Mouse (Mus musculus): Measurements from ENCODE around the gene Hist1h2bg.
"Not testable (repeated sequence)": the region's sequence is repeated elsewhere in the genome, so short reads cannot be mapped to it uniquely, and the experiment has no call there.

The Hist1h2bg gene

GRCm38 (mm10) chr13:23538249-23538648 is 32.9 kb upstream of the Hist1h2bg start:
- DNase-seq (ENCODE audit: low spot score in 2 of 2): no peak

- DNase-seq (ENCODE audit: low spot score in 2 of 2): not testable (repeated sequence)
Measured at GRCm38 (mm10) chr13:23539821-23540220, 31.4 kb upstream of the Hist1h2bg start.

GRCm38 (mm10) chr13:23541497-23541896 is 29.7 kb upstream of the Hist1h2bg start:
- no peak for DNase-seq (ENCODE audit: low spot score in 2 of 2)

- not testable (repeated sequence) for DNase-seq (ENCODE audit: low spot score in 2 of 2)
Measured at GRCm38 (mm10) chr13:23542225-23542980, 28.8 kb upstream of the Hist1h2bg start.

DNA sequence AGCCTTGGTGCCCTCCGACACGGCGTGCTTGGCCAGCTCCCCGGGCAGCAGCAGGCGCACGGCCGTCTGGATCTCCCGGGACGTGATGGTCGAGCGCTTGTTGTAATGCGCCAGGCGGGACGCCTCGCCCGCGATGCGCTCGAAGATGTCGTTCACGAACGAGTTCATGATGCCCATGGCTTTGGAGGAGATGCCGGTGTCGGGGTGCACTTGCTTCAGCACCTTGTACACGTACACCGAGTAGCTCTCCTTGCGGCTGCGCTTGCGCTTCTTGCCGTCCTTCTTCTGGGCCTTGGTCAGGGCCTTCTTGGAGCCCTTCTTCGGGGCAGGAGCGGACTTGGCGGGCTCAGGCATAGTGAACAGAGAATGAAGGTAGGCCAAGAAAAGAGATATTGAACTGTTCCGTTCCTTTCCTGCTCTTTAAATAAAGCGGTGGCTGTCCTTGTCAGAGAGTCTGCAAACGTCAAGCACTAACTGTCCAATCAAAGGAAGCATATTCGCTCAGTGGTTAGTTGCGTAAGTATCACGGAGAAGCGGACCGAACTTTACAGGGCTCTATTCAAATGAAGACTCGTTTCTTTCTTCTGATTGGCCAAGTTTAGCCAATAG is 28.1 kb upstream of the Hist1h2bg start, which contains the start of gene Hist1h2bh:
Gene Hist1h2bh (minus strand): TSS at position 394 of the 609 bp plus-strand sequence.
- peak in 1 of 2 experiments; percentile 44 for DNase-seq (ENCODE audit: low spot score in 2 of 2)

DNA sequence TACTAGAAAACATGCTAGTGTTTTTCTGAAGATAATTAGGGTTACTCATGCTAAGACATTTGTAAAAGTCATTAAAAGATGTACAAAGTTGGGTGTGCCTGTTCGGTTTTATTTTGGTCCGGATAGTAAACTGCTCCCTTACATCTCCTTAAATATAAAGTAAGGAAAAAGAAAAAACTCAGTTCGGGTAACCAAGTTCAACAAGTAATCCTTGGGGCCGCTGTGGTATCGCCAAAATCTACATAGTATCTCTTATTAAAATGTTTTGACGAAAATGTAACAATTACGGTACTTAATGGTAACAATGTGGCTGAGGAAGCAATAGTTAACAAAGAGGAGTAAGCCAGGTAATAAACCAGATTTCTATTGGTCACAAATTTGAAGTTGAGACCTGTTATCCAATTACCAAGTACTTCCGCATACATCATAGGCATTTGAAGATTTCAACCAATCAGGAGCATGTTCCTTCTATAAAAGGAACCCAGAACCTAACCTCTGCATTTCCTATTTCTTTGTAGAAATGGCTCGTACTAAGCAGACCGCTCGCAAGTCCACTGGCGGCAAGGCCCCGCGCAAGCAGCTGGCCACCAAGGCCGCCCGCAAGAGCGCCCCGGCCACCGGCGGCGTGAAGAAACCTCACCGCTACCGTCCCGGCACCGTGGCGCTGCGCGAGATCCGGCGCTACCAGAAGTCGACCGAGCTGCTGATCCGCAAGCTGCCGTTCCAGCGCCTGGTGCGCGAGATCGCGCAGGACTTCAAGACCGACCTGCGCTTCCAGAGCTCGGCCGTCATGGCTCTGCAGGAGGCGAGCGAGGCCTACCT is 27.0 kb upstream of the Hist1h2bg start, which contains the start of gene Hist1h3f:
Gene Hist1h3f (plus strand): TSS at position 88 of the 822 bp plus-strand sequence.
- DNase-seq (ENCODE audit: low spot score in 2 of 2): peak; percentile 49 to 66

- not testable (repeated sequence) for DNase-seq (ENCODE audit: low spot score in 2 of 2)
Measured at GRCm38 (mm10) chr13:23544787-23545120, 26.4 kb upstream of the Hist1h2bg start.

DNA sequence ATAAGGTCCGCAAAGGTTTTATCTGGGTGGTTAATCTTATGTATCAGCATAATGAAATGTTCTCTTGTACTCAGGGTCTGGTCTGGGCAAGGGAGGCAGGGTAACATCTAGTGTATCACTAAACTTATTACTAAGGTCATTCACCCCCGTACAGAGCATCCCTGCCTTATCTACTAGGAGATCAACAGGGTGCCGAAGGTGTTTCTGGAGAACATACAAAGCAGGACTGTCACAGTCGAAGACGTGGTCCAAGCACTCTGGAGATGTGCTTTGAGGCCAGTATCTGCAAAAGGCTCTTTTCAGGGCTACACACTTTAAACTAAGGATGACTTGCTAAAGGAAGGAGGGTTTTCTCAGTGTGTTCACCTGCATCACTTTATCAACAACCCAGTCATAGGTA is 24.5 kb upstream of the Hist1h2bg start:
- no peak for DNase-seq (ENCODE audit: low spot score in 2 of 2)

- DNase-seq (ENCODE audit: low spot score in 2 of 2): no peak
Measured at GRCm38 (mm10) chr13:23550761-23551145, 20.4 kb upstream of the Hist1h2bg start.

DNA sequence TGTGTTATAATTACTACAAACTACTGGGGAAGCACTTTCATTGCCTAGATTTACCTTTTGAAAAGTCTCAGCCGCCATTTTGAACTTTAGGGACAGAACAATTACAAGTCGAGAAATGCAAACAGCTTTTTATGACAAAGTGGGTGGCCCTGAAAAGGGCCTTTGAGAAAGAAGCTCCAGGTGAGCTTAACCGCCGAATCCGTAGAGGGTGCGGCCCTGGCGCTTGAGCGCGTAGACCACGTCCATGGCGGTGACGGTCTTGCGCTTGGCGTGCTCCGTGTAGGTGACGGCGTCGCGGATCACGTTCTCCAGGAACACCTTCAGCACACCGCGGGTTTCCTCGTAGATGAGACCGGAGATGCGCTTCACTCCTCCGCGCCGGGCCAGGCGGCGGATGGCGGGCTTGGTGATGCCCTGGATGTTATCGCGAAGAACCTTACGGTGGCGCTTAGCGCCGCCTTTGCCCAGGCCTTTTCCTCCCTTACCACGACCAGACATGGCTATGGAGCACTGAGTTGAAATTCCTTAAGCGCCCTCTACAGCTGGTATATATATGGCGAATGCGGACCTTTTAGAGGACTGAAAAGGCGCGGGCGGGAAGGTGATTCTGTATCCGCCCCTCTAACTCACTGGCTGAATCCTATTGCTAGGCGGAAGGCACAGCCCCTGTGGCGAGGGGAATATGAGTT is 19.9 kb upstream of the Hist1h2bg start, which contains the start of gene Hist1h4f:
Gene Hist1h4f (minus strand): TSS at position 503 of the 689 bp plus-strand sequence.
- peak; percentile 83 to 87 for DNase-seq (ENCODE audit: low spot score in 2 of 2)

- no peak for DNase-seq (ENCODE audit: low spot score in 2 of 2)
Measured at GRCm38 (mm10) chr13:23551931-23552914, 19.0 kb upstream of the Hist1h2bg start.

DNA sequence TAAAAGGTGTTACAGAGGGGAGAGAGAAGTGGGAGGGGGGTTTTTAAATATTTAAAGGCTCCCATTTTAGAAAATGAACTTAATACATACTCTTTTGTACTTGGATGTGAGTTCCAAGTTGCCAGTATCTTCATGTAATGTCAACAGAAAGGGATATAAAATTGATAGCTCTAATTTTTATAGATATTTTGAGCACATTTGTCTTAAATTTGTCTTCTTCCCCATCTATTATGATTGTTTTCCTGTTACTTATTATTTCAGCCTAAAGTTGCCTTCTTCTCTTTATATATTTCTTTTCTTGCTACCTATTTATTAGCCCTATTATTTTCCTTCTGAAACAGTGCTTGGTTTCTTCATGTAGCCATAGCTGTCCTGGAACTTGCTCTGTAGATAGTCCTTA is 18.2 kb upstream of the Hist1h2bg start, which contains the start of gene Hist1h1d:
Gene Hist1h1d (plus strand): TSS at position 301 of the 400 bp plus-strand sequence.
- no peak for DNase-seq (ENCODE audit: low spot score in 2 of 2)

- DNase-seq (ENCODE audit: low spot score in 2 of 2): no peak
Measured at GRCm38 (mm10) chr13:23554393-23554792, 16.8 kb upstream of the Hist1h2bg start.

DNA sequence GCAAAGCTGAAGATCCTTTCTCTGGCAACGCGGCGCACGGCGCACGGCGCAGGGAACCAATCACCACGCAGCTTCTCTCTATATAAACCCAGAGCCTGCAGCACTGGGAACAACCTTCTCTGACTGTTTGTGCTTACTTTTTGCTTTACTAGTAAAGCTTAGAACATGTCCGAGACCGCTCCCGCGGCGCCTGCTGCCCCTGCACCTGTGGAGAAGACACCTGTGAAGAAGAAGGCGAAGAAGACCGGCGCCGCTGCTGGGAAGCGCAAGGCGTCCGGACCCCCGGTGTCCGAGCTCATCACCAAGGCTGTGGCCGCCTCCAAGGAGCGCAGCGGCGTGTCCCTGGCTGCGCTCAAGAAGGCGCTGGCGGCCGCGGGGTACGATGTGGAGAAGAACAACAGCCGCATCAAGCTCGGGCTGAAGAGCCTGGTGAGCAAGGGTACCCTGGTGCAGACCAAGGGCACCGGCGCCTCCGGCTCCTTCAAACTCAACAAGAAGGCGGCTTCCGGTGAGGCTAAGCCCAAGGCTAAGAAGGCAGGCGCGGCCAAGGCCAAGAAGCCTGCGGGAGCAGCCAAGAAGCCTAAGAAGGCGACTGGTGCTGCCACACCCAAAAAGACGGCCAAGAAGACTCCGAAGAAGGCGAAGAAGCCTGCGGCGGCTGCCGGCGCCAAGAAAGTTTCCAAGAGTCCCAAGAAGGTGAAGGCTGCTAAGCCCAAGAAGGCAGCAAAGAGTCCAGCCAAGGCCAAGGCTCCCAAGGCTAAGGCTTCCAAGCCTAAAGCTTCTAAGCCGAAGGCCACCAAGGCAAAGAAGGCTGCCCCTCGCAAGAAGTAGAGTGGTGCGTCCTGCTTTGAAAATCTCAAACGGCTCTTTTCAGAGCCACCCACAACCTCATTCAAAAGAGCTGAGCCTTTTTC is 16.0 kb upstream of the Hist1h2bg start:
- peak; percentile 67 to 71 for DNase-seq (ENCODE audit: low spot score in 2 of 2)

DNA sequence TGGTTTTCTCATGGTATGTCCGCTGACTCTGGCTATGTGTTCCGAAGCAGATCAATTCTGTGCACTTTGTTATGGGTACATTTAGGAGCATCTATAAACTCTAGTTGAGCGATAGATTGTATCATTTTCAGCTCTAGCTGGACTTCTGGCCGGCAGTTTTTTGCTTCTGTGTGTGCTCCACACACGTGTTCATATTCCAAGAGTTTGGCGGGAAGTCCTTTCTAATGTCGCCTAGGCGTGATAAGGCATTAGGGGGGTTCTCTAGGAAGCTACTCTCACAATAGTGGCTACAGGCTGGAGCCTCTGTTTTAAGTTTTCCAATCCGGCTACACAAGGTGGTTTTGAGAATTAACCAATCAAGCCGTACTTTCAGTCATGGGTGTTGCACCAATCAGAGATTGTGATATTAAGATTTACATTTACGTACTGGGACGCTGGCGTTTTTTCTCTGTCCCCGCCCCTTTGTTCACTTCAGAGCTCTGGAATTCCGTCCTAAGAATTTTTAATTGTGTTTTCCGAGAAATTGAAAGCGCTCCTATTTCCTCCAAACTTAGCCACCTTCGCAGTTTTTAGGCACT is 15.3 kb upstream of the Hist1h2bg start:
- DNase-seq (ENCODE audit: low spot score in 2 of 2): peak in 1 of 2 experiments; percentile 48

DNA sequence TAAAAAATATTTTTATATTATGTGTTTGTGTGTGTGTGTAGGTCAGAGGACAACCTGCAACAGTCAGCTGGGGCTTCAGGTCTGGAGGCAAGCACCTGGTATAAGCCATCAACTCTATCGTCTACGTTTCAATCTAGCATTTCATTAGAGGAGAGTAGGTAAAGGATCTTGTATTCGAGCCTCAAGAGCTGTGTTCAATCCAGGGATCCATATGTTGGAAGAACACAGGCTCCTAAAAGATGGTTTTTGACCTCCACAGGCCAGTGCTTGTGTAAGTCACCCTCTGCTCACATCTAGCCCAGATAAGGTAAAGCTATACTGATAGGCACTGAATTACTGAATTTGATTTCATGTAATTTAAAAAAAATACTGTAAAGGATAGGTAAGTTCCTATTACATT is 14.3 kb upstream of the Hist1h2bg start:
- no peak for DNase-seq (ENCODE audit: low spot score in 2 of 2)

- not testable (repeated sequence) for DNase-seq (ENCODE audit: low spot score in 2 of 2)
Measured at GRCm38 (mm10) chr13:23560699-23561098, 10.5 kb upstream of the Hist1h2bg start.

DNA sequence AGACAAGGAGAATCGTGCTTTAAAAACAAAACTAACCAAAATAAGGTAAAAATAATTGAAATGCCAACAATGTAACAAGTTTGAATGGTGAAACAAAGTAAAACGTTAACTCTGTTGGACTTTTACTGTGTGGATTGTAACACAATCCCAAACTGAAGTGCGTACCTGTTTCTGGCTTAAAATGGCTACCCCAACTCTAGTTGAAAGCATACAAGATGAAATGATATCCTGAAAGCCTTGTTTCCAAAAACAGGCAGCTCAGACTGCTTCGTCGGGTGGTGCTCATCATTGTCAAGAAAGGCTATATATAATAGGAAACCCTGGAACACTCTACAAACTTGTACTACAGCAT is 9.7 kb upstream of the Hist1h2bg start:
- DNase-seq (ENCODE audit: low spot score in 2 of 2): not testable (repeated sequence)

Measured in frontal cortex, postnatal 25 days (tissue).